Mouse (Mus musculus) cerebellum, adult 9-11 months (tissue): ENCODE results near the gene 1700014D04Rik.
"Not testable (repeated sequence)": the region's sequence is repeated elsewhere in the genome, so short reads cannot be mapped to it uniquely, and the experiment has no call there.

ENCODE experiments used
- DNase-seq: peaks from one replicate; pipeline ENCODE4 v3.0.0; 2022

Gene 1700014D04Rik

GRCm38 (mm10) chr13:59734347-59734746, 12.2 kb downstream of the 1700014D04Rik start:
- not testable (repeated sequence) for DNase-seq

DNA sequence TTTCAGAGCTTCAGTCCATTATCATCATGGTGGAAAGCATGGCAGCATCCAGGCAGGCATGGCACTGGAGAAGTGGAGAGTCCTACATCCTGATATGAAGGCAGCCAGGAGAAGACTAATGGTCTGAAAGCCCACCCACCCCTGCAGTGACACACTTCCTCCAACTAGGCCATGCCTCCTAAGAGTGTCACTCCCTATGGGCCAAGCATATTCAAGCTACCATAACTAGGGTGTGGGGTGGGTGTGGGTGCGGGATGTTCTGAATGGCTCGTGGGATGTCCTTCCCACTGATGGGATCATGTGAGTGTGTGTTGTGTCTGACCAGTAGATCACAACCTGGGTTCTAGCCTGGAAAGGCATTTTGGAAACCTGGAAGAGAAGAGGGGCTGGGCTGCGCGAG, 12.6 kb downstream of the 1700014D04Rik start:
- DNase-seq = no peak

GRCm38 (mm10) chr13:59731652-59732051, 14.9 kb downstream of the 1700014D04Rik start, which contains the start of gene Spata31d1d:
Spata31d1d (minus strand) TSS chr13:59731752.
- no peak for DNase-seq

- peak; percentile 83 for DNase-seq
These were observed 18.0 kb downstream of the 1700014D04Rik start for GRCm38 (mm10) chr13:59728378-59729093.

GRCm38 (mm10) chr13:59726139-59726867, 20.2 kb downstream of the 1700014D04Rik start:
- no peak for DNase-seq

GRCm38 (mm10) chr13:59722089-59722488, 24.5 kb downstream of the 1700014D04Rik start:
- DNase-seq = not testable (repeated sequence)

DNA sequence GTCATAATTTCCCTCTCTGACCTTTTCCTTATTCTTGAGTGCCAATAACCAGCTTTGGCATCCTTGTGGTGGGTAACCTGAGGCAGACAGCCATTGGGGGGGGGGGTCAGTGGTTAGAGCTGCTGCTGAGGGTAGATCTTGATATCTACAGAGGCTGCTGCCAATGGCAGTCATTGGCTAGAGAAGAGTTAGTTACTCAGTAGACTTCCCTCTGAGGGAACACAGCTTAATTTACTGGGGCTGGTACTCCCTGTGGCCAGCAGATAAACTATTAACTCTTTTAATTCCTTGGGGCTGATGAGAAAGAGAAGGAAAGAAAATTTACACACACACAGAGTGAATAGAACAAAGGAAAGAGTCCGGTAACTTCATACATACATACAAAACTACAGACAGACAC, 27.1 kb downstream of the 1700014D04Rik start:
- DNase-seq = no peak

DNA sequence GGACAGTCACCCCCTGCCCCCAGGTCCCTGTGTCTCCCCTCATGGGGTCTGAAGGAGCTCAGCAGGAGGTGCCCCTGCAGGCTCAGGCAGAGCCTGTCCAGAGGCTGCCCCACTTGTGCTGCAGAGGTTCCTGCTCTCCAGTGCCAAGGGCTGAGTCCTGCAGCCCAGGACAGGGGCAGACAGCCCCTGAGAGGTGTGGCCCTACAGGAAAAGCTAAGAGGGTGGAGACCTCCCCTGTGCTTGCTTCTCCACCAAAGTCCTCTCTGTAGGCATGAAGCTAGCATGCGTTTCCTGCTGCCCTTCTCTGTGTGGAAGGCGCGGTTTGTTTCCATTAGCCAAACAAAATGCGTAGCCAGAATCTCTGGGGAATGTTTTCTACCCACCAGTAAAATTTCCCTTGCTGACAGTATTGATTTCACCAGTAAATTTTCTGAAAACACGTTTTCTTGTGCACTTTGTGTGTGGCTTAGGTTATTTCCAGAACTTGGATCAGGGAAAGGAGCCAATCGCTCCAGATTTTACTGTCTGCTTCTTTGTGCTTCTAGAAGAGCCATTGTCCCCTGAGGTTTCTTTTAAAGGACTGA, 27.6 kb downstream of the 1700014D04Rik start:
- not testable (repeated sequence) for DNase-seq

DNA sequence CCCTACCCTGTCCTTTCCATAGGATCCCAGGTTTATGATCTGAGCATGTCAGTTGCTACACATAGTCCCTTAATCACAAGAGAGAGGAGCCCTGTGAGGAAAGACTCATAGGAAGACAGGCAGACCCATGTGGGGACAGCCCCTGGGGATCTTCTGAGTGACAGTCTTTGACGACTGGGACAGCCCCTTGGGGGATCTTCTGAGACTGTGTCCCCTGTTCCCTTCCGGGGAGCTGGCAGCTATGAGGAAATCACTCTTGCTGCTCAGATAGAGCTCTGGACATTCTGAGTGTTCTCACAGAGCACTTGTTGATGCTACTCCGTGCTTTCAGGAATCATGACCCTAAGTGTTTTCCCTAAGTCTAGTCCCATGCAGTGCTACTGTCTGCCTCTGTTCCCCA, 32.8 kb downstream of the 1700014D04Rik start:
- DNase-seq = no peak

GRCm38 (mm10) chr13:59711984-59712383, 34.6 kb downstream of the 1700014D04Rik start, which contains the start of gene Spata31d1b:
Spata31d1b (plus strand) TSS chr13:59712284.
- not testable (repeated sequence) for DNase-seq

GRCm38 (mm10) chr13:59710230-59710629, 36.3 kb downstream of the 1700014D04Rik start, which contains the start of gene Spata31d1a:
Spata31d1a (minus strand) TSS chr13:59710330.
- DNase-seq = no peak

- DNase-seq = no peak
These were observed 42.0 kb downstream of the 1700014D04Rik start for GRCm38 (mm10) chr13:59704562-59704961.

- DNase-seq = no peak
These were observed 43.0 kb downstream of the 1700014D04Rik start for GRCm38 (mm10) chr13:59703514-59703913.

DNA sequence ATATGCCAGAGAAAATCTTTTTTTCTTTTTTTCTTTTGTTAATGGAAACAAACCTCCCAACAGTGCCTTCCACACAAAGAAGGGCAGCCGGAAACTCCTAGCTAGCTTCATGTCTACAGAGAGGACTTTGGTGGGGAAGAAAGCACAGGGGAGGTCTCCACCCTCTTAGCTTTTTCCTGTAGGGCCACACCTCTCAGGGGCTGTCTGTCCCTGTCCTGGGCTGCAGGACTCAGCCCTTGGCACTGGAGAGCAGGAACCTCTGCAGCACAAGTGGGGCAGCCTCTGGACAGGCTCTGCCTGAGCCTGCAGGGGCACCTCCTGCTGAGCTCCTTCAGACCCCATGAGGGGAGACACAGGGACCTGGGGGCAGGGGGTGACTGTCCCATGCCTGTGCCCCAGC, 46.4 kb downstream of the 1700014D04Rik start:
- DNase-seq = not testable (repeated sequence)

DNA sequence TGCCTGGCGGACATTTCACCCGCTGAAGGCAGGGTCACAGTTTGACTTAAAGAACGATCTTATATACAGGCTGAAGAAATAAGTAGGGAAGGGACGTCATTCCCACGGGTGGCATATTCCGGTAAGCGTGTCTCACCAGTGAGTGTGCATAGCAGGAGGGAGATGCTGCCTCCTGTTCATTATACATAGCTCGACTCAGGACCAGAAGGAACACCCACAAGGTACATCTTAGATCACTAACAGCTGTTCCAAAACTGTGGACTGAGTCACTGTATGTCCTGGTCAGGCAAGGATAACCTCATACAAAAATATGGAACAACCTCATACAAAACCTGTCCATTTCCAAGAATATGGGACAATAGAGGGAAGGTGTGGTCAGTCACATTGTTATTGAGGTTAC, 47.4 kb downstream of the 1700014D04Rik start:
- no peak for DNase-seq

DNA sequence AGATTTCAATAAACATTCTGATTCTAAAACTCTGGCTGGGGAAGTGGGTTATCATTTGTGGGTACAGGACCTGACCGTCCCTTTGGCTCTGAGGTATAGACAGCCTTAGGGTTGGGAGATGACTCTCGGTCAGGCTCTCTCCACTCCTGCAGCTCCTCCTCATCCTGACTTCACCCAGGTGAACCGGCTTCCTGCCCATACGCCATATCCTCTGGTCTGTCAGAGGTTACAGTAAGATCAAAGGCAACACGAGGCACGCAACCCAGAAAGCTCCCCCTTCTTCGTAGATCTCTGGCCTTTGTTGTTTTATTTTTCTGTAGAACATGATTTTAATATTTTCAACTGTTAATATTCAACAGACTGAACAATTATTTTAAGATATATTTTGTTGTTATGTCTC, 50.8 kb downstream of the 1700014D04Rik start:
- DNase-seq = no peak

DNA sequence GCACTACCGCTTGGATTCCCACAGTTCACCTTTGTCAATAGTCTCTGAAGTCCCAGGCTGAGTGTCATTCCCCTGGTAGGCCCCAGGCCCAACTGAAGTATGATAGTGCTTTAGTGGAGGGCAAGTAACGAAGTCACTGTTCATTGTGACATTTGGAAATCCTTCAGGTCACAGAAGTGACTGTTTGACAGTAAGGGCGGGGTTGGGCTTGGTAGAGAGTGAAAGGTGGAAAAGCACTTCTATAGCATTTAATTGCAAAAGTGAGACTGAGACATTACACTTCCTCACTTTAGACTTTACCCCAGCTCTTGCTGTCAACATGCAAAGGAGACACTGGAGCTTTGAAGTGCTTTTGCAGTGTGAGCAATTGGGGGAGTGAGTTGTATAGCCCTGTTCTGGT, 52.5 kb downstream of the 1700014D04Rik start, which contains the start of gene 4921517D22Rik:
TSS of gene 4921517D22Rik (minus strand) at position 101 of the 400 bp plus-strand sequence.
- no peak for DNase-seq

DNA sequence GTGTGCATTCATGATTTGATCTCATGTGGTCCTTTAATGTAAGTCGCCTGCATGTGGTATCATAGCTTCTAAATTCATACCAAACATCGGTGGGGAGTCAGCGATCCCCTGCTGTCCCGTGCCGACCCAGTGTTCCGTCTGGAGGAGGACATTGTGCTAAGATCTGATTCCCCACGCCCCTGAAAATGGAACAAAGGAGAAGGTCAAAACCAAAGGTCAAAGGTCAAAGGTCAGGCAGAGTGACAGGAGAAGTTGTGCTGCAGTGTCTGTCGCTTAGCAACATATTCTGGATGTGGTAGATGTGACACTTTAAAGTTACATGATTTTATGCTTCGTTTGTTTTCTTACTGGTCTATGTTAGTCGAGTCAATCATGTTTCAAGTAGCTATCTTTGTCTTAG, 55.1 kb downstream of the 1700014D04Rik start:
- no peak for DNase-seq
